Mouse (Mus musculus) limb, embryonic 12.5 days (tissue): ENCODE measurements at regions not wholly inside any gene's neighbourhood (a gene's known extent, or its start where the extent isn't known, plus 50 kb on each side); places are given as distances from the start of the nearest gene placed in this dataset.

Experiments used
- ATAC-seq: fragments of 200-750 bp; cut with Nextera tagmentation; 2 replicates; pipeline ENCODE4 v1.8.0; 2017; ENCODE audit warnings: low read depth, moderate TSS enrichment; ENCODE audit not compliant: insufficient number of reproducible peaks, insufficient read depth, low FRiP score, low TSS enrichment
- H3K27ac ChIP-seq: fragments of 300-500 bp; sonication (generic); 2 replicates; pipeline ENCODE4 v1.5.1; 2016; ENCODE audit warnings: mild to moderate bottlenecking, moderate library complexity
- H3K27me3 ChIP-seq: fragments of 300-500 bp; sonication (generic); 2 replicates; pipeline ENCODE4 v1.6.1; 2016; ENCODE audit warnings: mild to moderate bottlenecking, moderate library complexity
- H3K36me3 ChIP-seq: fragments of 300-500 bp; sonication (generic); 2 replicates; pipeline ENCODE4 v1.6.1; 2016; ENCODE audit warnings: mild to moderate bottlenecking, moderate library complexity
- H3K4me1 ChIP-seq: fragments of 300-500 bp; sonication (generic); replicated peaks from 2 replicates; pipeline ENCODE4 v1.6.1; 2016
- H3K4me2 ChIP-seq: fragments of 300-500 bp; sonication (generic); 2 replicates; pipeline ENCODE4 v1.6.1; 2016; ENCODE audit warnings: mild to moderate bottlenecking, moderate library complexity
- H3K4me3 ChIP-seq: fragments of 300-500 bp; sonication (generic); replicated peaks from 2 replicates; pipeline ENCODE4 v1.5.1; 2016; ENCODE audit warnings: mild to moderate bottlenecking
- H3K9ac ChIP-seq: fragments of 300-500 bp; sonication (generic); replicated peaks from 2 replicates; pipeline ENCODE4 v1.6.1; 2016; ENCODE audit warnings: mild to moderate bottlenecking, moderate library complexity
- H3K9me3 ChIP-seq: fragments of 300-500 bp; sonication (generic); 2 replicates; pipeline ENCODE4 v1.6.1; 2016; ENCODE audit warnings: mild to moderate bottlenecking, moderate library complexity
- WGBS: fragments of 180-500 bp; shearing (Covaris S2); methylation state at CpG from one replicate; pipeline ENCODE4 v1.1.7; 2016; 5-methylcytosine and 5-hydroxymethylcytosine counted together

GRCm38 (mm10) chr2:106538329-106538728, 154.7 kb upstream of the Mpped2 start:
- no peaks in the 10 kb centered on the region for H3K9me3 ChIP-seq
- H3K27ac ChIP-seq, result no peak overlapping the region
- H3K36me3 ChIP-seq, result no peaks in the 10 kb centered on the region
- 72% methylated on average over 4 of the region's 4 CpGs for WGBS
- H3K4me2 ChIP-seq, result no peak overlapping the region
- ATAC-seq, result no peak
- H3K4me3 ChIP-seq, result no peak overlapping the region
- 0 out of 2 replicates have a peak, but pooled peaks cover 6% of the 10 kb centered on the region for H3K4me1 ChIP-seq
- H3K9ac ChIP-seq, result no peak overlapping the region
- H3K27me3 ChIP-seq, result no peaks in the 10 kb centered on the region

GRCm38 (mm10) chr2:106540176-106540575, 152.9 kb upstream of the Mpped2 start:
- Histone ChIP-seq H3K9me3 (no peaks in the 10 kb centered on the region), H3K9ac (no peak overlapping the region), H3K27me3 (no peaks in the 10 kb centered on the region), H3K4me3 (no peak overlapping the region), H3K4me2 (no peak overlapping the region), H3K4me1 (0 out of 2 replicates have a peak, but pooled peaks cover 6% of the 10 kb centered on the region), H3K36me3 (no peaks in the 10 kb centered on the region), H3K27ac (no peak overlapping the region)
- 96% methylated on average over 5 of the region's 5 CpGs for WGBS
- no peak for ATAC-seq

GRCm38 (mm10) chr2:106547117-106547516, 146.0 kb upstream of the Mpped2 start:
- H3K4me3 ChIP-seq, result no peak overlapping the region
- H3K4me2 ChIP-seq, result no peak overlapping the region
- H3K9ac ChIP-seq, result no peak overlapping the region
- 0 out of 2 replicates have a peak, but pooled peaks cover 4% of the 10 kb centered on the region for H3K4me1 ChIP-seq
- H3K9me3 ChIP-seq, result no peaks in the 10 kb centered on the region
- no peak for ATAC-seq
- H3K27me3 ChIP-seq, result no peaks in the 10 kb centered on the region
- no peaks in the 10 kb centered on the region for H3K36me3 ChIP-seq
- no peak overlapping the region for H3K27ac ChIP-seq
- 68% methylated on average over 4 of the region's 4 CpGs for WGBS

- ATAC-seq, result no peak
- Histone ChIP-seq H3K27ac (no peak overlapping the region), H3K4me2 (no peak overlapping the region), H3K4me3 (no peak overlapping the region), H3K9me3 (no peaks in the 10 kb centered on the region), H3K9ac (no peak overlapping the region), H3K27me3 (no peaks in the 10 kb centered on the region), H3K4me1 (no peaks in the 10 kb centered on the region), H3K36me3 (no peaks in the 10 kb centered on the region)
- WGBS, result 80% methylated on average over 5 of the region's 5 CpGs
Measured at GRCm38 (mm10) chr2:106553666-106554065, 139.4 kb upstream of the Mpped2 start.

GRCm38 (mm10) chr2:106561571-106562090, 131.4 kb upstream of the Mpped2 start:
- Histone ChIP-seq H3K9me3 (no peaks in the 10 kb centered on the region), H3K4me2 (no peak overlapping the region), H3K36me3 (no peaks in the 10 kb centered on the region), H3K9ac (no peak overlapping the region), H3K4me1 (no peaks in the 10 kb centered on the region), H3K27me3 (no peaks in the 10 kb centered on the region), H3K4me3 (no peak overlapping the region), H3K27ac (no peak overlapping the region)
- 68% methylated on average over 3 of the region's 3 CpGs for WGBS
- no peak for ATAC-seq

GRCm38 (mm10) chr2:106570226-106570625, 122.8 kb upstream of the Mpped2 start:
- Histone ChIP-seq H3K4me1 (peaks cover 7% of the 10 kb centered on the region), H3K36me3 (no peaks in the 10 kb centered on the region), H3K4me2 (no peak overlapping the region), H3K9ac (no peak overlapping the region), H3K27ac (no peak overlapping the region), H3K27me3 (no peaks in the 10 kb centered on the region), H3K9me3 (no peaks in the 10 kb centered on the region), H3K4me3 (no peak overlapping the region)
- ATAC-seq, result no peak
- WGBS, result 83% methylated on average over 1 of the region's 1 CpGs

GRCm38 (mm10) chr2:106571346-106571745, 121.7 kb upstream of the Mpped2 start:
- no peak for ATAC-seq
- 92% methylated on average over 3 of the region's 3 CpGs for WGBS

GRCm38 (mm10) chr2:106571913-106572312, 121.2 kb upstream of the Mpped2 start:
- no peak for ATAC-seq
- WGBS, result 61% methylated on average over 2 of the region's 2 CpGs
- no peak overlapping the region for H3K4me3 ChIP-seq

More at GRCm38 (mm10) chr2:106571346-106571745, 121.7 kb upstream of the Mpped2 start:
- H3K4me3 ChIP-seq, result no peak overlapping the region
- no peaks in the 10 kb centered on the region for H3K27me3 ChIP-seq
- no peaks in the 10 kb centered on the region for H3K9me3 ChIP-seq
- H3K4me2 ChIP-seq, result no peak overlapping the region
- no peak overlapping the region for H3K27ac ChIP-seq
- no peak overlapping the region for H3K9ac ChIP-seq
- no peaks in the 10 kb centered on the region for H3K36me3 ChIP-seq
- peaks cover 15% of the 10 kb centered on the region for H3K4me1 ChIP-seq

GRCm38 (mm10) chr2:106576746-106577323, 116.2 kb upstream of the Mpped2 start:
- ATAC-seq, result no peak
- 9% methylated on average over 4 of the region's 4 CpGs for WGBS
- H3K4me1 ChIP-seq, result peaks cover 31% of the 10 kb centered on the region

More at GRCm38 (mm10) chr2:106571913-106572312, 121.2 kb upstream of the Mpped2 start:
- no peak overlapping the region for H3K4me2 ChIP-seq
- H3K9ac ChIP-seq, result no peak overlapping the region
- no peaks in the 10 kb centered on the region for H3K27me3 ChIP-seq
- no peaks in the 10 kb centered on the region for H3K9me3 ChIP-seq
- H3K36me3 ChIP-seq, result no peaks in the 10 kb centered on the region
- no peak overlapping the region for H3K27ac ChIP-seq
- H3K4me1 ChIP-seq, result peaks cover 20% of the 10 kb centered on the region

GRCm38 (mm10) chr2:106578062-106578461, 115.0 kb upstream of the Mpped2 start:
- Histone ChIP-seq H3K4me1 (peaks cover 26% of the 10 kb centered on the region), H3K36me3 (no peaks in the 10 kb centered on the region), H3K9ac (no peak overlapping the region), H3K9me3 (no peaks in the 10 kb centered on the region), H3K4me3 (no peak overlapping the region), H3K27ac (no peak overlapping the region), H3K4me2 (no peak overlapping the region), H3K27me3 (0 out of 2 replicates have a peak, but pooled peaks cover 3% of the 10 kb centered on the region)
- ATAC-seq, result no peak
- 53% methylated on average over 1 of the region's 1 CpGs for WGBS

More at GRCm38 (mm10) chr2:106576746-106577323, 116.2 kb upstream of the Mpped2 start:
- Histone ChIP-seq H3K9me3 (no peaks in the 10 kb centered on the region), H3K27me3 (0 out of 2 replicates have a peak, but pooled peaks cover 3% of the 10 kb centered on the region), H3K4me2 (peak overlapping the region; percentile 19; the same call in 1 of the 2 replicates), H3K9ac (no peak overlapping the region), H3K36me3 (no peaks in the 10 kb centered on the region), H3K27ac (no peak overlapping the region), H3K4me3 (no peak overlapping the region)

- Histone ChIP-seq H3K4me1 (peaks cover 20% of the 10 kb centered on the region), H3K4me3 (no peak overlapping the region), H3K36me3 (no peaks in the 10 kb centered on the region), H3K27me3 (0 out of 2 replicates have a peak, but pooled peaks cover 3% of the 10 kb centered on the region), H3K9me3 (no peaks in the 10 kb centered on the region), H3K27ac (no peak overlapping the region), H3K9ac (no peak overlapping the region), H3K4me2 (no peak overlapping the region)
- 61% methylated on average over 5 of the region's 5 CpGs for WGBS
- no peak for ATAC-seq
Measured at GRCm38 (mm10) chr2:106580663-106581062, 112.4 kb upstream of the Mpped2 start.

- Histone ChIP-seq H3K9ac (no peak overlapping the region), H3K36me3 (no peaks in the 10 kb centered on the region), H3K4me3 (no peak overlapping the region), H3K27me3 (no peaks in the 10 kb centered on the region), H3K4me1 (no peaks in the 10 kb centered on the region), H3K9me3 (no peaks in the 10 kb centered on the region), H3K27ac (no peak overlapping the region), H3K4me2 (no peak overlapping the region)
- ATAC-seq, result no peak
- 92% methylated on average over 3 of the region's 3 CpGs for WGBS
Measured at GRCm38 (mm10) chr2:106621251-106621650, 71.8 kb upstream of the Mpped2 start.
